Mouse (Mus musculus): ENCODE results near the gene Sorbs1. TPM values are rescaled to one million over a fixed set of nuclear protein-coding genes. Genes with fewer than 3 reads are reported as not detected.

The Sorbs1 gene
- total RNA-seq, 2 experiments from 2014 or later = 158 to 227 TPM

- no peak overlapping the region for H3K4me3 ChIP-seq
- H3K27ac ChIP-seq = peak overlapping the region; percentile 77
- DNase-seq = no peak
- intact Hi-C loops (cut with DNase I) = no loop called here
- no peak for TF ChIP-seq CTCF (IDR thresholded peaks at IDR 0.05)
Measured at GRCm38 (mm10) chr19:40256376-40257050, 257.1 kb downstream of the Sorbs1 start.

GRCm38 (mm10) chr19:40255561-40255960, 258.0 kb downstream of the Sorbs1 start:
- no peak for TF ChIP-seq CTCF (IDR thresholded peaks at IDR 0.05)
- peak overlapping the region; percentile 35; the same call in 1 of the 2 replicates for H3K27ac ChIP-seq

GRCm38 (mm10) chr19:40254741-40255140, 258.8 kb downstream of the Sorbs1 start:
- intact Hi-C loops (cut with DNase I) = no loop called here
- H3K27ac ChIP-seq = peak overlapping the region; percentile 77

More at GRCm38 (mm10) chr19:40255561-40255960, 258.0 kb downstream of the Sorbs1 start:
- no peak for DNase-seq
- intact Hi-C loops (cut with DNase I) = no loop called here
- no peak overlapping the region for H3K4me3 ChIP-seq

GRCm38 (mm10) chr19:40253768-40254167, 259.8 kb downstream of the Sorbs1 start:
- DNase-seq = no peak
- Histone ChIP-seq H3K27ac (peak overlapping the region; percentile 77), H3K4me3 (peak overlapping the region; percentile 40)
- TF ChIP-seq CTCF (IDR thresholded peaks at IDR 0.05) = no peak
- intact Hi-C loops (cut with DNase I) = no loop called here

More at GRCm38 (mm10) chr19:40254741-40255140, 258.8 kb downstream of the Sorbs1 start:
- no peak for TF ChIP-seq CTCF (IDR thresholded peaks at IDR 0.05)
- H3K4me3 ChIP-seq = no peak overlapping the region
- DNase-seq = no peak

GRCm38 (mm10) chr19:40251115-40251514, 262.5 kb downstream of the Sorbs1 start:
- intact Hi-C loops (cut with DNase I) = no loop called here
- Histone ChIP-seq H3K4me3 (no peak overlapping the region), H3K27ac (no peak overlapping the region)
- no peak for DNase-seq
- TF ChIP-seq CTCF (IDR thresholded peaks at IDR 0.05) = no peak

GRCm38 (mm10) chr19:40249352-40249751, 264.2 kb downstream of the Sorbs1 start:
- intact Hi-C loops (cut with DNase I) = no loop called here
- DNase-seq = no peak

GRCm38 (mm10) chr19:40248476-40248875, 265.1 kb downstream of the Sorbs1 start:
- no peak for TF ChIP-seq CTCF (IDR thresholded peaks at IDR 0.05)
- DNase-seq = no peak
- intact Hi-C loops (cut with DNase I) = no loop called here
- H3K27ac ChIP-seq = peak overlapping the region; percentile 71; the same call in 1 of the 2 replicates
- no peak overlapping the region for H3K4me3 ChIP-seq

More at GRCm38 (mm10) chr19:40249352-40249751, 264.2 kb downstream of the Sorbs1 start:
- no peak for TF ChIP-seq CTCF (IDR thresholded peaks at IDR 0.05)
- no peak overlapping the region for H3K4me3 ChIP-seq
- H3K27ac ChIP-seq = peak overlapping the region; percentile 71

- TF ChIP-seq CTCF (IDR thresholded peaks at IDR 0.05) = no peak
- H3K27ac ChIP-seq = peak overlapping the region; percentile 78
- H3K4me3 ChIP-seq = no peak overlapping the region
- intact Hi-C loops (cut with DNase I) = no loop called here
- DNase-seq = no peak
Measured at GRCm38 (mm10) chr19:40247268-40247666, 266.3 kb downstream of the Sorbs1 start.

- intact Hi-C loops (cut with DNase I) = no loop called here
- peak overlapping the region; percentile 78 for H3K27ac ChIP-seq
- no peak for TF ChIP-seq CTCF (IDR thresholded peaks at IDR 0.05)
- no peak overlapping the region for H3K4me3 ChIP-seq
- DNase-seq = no peak
Measured at GRCm38 (mm10) chr19:40246646-40247267, 266.8 kb downstream of the Sorbs1 start.

Other genes with a start within 250 kb of the Sorbs1 start
- gene Pdlim1, start 241.9 kb downstream of the Sorbs1 start, total RNA-seq (2021) = 100 to 1,000 TPM in 1 of 2 experiments, 10 to 100 TPM in 1; 70.8 to 292 TPM
- gene Aldh18a1, start 74.7 kb upstream of the Sorbs1 start, total RNA-seq (2021) = 1 to 10 TPM; 3.5 to 5.0 TPM
- 1 to 10 TPM; 2.6 to 2.8 TPM for gene Tctn3, start 98.5 kb upstream of the Sorbs1 start, total RNA-seq (2021)
- 10 to 100 TPM; 10.0 to 12.9 TPM for gene Entpd1, start 98.6 kb upstream of the Sorbs1 start, total RNA-seq (2021)
- gene Cc2d2b, start 235.0 kb upstream of the Sorbs1 start, total RNA-seq (2021) = not detected

Measured in gastrocnemius, adult 2 months (tissue).